Mouse (Mus musculus): ENCODE measurements at regions not wholly inside any gene's neighbourhood (a gene's known extent, or its start where the extent isn't known, plus 50 kb on each side); places are given as distances from the start of the nearest gene placed in this dataset.

- DNase-seq (ENCODE audit: low spot score in 2 of 2) = no peak
These were observed 155.0 kb upstream of the A530016L24Rik start for GRCm38 (mm10) chr12:112334106-112334855.

DNA sequence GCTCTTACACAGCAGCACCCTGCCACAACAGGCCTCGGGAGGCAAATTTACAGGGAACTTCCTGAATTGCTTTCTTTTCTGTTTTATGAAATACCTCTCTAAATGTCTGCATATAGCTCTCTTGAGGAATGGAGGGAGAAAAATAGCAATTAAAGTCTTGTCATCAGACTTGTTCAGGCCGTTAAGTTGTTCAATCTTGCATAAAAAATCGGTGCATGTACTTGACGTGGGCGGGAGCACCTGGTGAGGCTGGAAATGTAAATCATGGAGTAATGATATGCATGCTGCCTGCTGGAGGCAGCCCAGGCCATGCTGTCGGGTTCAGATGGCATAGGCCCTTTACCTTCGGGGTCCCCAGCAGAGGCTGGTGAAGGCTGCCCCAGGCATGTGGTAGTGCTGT lies 153.6 kb upstream of the A530016L24Rik start:
- no peak for DNase-seq (ENCODE audit: low spot score in 2 of 2)

- DNase-seq (ENCODE audit: low spot score in 2 of 2) = no peak
These were observed 152.5 kb upstream of the A530016L24Rik start for GRCm38 (mm10) chr12:112336691-112337295.

GRCm38 (mm10) chr12:112337443-112337842 lies 151.8 kb upstream of the A530016L24Rik start:
- no peak for DNase-seq (ENCODE audit: low spot score in 2 of 2)

DNA sequence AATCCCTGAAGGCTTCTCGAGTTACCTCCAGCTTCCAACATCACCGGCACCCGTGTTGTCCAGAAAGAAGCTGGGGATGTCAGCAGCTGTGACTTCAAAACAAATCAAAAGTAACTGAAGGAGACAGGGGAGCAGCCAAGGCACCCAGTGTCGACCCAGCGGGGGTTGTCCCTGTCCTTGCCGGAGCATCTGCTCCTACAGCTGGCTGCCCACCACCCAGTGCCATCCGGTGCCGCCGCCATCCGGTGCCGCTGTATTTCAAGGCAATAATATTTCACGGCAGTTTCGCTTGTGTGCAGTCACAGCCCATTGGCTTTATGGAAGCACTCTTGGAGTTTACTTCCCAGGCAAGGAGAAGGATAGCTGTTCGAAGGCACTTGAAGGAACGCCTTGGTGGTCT lies 150.3 kb upstream of the A530016L24Rik start:
- DNase-seq (ENCODE audit: low spot score in 2 of 2) = no peak

GRCm38 (mm10) chr12:112339481-112340179 lies 149.6 kb upstream of the A530016L24Rik start:
- DNase-seq (ENCODE audit: low spot score in 2 of 2) = no peak

DNA sequence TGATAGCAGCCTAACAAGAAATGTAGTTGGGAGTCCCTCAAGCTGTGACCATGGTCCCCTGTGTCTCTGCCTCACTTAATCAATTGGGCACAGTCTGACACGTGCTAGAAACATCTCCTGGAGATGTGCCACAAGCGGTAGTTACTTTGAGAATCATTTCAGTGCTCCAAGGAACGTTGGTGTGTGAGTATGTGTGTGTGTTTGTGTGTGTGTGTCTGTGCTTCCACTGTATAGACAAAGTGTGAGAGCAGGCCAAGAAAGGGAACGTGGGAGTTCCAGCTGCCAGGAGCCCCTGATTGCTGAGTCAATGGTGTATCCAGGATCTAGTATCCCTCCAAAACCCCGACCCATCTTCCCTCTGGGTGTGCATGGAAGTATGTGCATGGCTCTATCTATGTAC lies 149.0 kb upstream of the A530016L24Rik start:
- DNase-seq (ENCODE audit: low spot score in 2 of 2) = peak in 1 of 2 experiments; percentile 59

GRCm38 (mm10) chr12:112341726-112342469 lies 147.3 kb upstream of the A530016L24Rik start:
- DNase-seq (ENCODE audit: low spot score in 2 of 2) = no peak

GRCm38 (mm10) chr12:112343064-112343463 lies 146.2 kb upstream of the A530016L24Rik start:
- no peak for DNase-seq (ENCODE audit: low spot score in 2 of 2)

DNA sequence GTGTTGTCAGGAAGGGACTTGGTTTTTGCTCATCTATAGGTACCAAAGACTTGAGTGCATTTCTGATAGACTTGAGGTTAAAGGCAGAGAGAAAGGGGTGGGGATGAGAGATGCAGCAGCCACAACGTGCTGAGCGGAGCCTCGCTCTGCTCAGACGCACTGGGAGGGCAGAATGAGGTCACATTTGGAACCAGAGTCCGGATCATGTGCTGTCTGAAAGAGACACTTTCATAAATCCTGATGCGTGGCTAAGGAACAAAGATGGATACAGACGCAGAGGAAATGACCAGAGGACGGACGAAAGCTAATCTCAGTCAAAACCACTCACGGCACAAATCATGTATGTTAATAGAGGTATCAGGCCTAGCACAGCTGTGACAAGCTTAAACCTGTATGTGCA lies 145.0 kb upstream of the A530016L24Rik start:
- no peak for DNase-seq (ENCODE audit: low spot score in 2 of 2)

DNA sequence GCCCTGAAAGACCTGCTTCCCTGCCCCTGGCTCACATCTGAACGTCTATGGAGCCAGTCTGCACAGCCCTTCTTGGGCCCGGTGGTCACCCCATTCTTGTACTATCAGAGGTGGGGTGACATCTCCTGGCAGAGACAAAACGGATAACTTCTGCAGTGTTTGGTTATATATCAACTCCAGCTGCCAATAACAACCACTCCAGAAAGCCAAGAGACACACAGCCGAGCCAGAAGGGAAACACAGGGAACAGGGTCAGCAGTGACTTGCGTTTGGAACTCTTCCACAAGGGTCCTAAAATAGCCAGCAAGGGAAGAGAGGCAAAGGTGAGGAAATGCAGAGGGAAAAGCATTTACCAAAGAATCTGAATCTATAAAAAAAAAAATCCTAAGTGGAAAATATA lies 143.5 kb upstream of the A530016L24Rik start:
- DNase-seq (ENCODE audit: low spot score in 2 of 2) = no peak

- no peak for DNase-seq (ENCODE audit: low spot score in 2 of 2)
These were observed 141.1 kb upstream of the A530016L24Rik start for GRCm38 (mm10) chr12:112348116-112348515.

DNA sequence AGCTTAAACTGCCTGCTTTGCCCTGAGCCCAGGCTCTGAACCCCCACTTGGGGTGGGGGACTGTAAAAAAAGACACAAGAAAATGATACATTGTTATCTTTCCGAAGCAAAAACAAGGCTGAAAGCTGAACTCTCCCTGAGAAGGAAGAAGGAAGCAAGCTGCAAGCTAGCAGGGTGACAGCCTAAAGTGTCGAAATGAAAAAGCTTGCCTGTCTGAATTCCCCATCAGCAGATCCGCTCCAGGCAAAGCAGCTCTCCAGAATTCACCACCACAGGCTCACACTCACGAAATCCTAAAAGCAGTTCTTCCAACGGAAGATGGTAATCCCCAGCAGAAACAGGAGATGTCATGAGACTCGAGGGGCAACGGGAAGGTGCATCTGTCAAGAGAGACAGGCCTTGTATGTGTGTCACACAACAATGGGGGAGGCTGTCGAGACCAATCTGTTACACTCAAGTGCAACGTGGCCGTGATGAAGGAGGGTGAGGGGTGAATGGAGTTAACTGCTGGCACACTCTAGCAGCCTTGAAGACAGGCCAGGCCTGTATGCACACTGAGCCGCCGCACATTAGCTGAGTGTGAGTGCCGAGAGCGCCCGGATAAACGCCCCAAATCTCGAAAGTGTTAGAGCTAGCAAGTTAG lies 139.5 kb upstream of the A530016L24Rik start:
- no peak for DNase-seq (ENCODE audit: low spot score in 2 of 2)

DNA sequence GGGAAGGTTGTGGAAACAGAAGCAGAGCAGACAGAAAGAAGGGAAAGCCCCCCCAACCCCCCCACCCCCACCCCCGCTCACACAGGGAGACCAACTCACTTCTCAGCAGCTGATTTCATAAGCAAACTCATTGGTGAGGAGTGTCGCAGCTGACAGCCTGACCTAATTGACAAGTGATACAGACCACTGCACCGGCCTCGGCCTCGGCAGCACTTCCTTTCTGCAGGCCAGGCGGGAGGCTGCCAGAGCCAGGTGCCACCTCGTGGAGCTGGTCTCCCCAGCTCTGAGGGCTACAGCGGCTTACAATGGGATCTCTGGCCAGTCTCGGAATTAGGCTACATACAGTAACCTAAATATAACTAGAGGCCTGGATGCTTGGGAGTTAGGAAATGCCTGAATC lies 138.5 kb upstream of the A530016L24Rik start:
- DNase-seq (ENCODE audit: low spot score in 2 of 2) = no peak

- no peak for DNase-seq (ENCODE audit: low spot score in 2 of 2)
These were observed 125.9 kb upstream of the A530016L24Rik start for GRCm38 (mm10) chr12:112363349-112363748.

DNA sequence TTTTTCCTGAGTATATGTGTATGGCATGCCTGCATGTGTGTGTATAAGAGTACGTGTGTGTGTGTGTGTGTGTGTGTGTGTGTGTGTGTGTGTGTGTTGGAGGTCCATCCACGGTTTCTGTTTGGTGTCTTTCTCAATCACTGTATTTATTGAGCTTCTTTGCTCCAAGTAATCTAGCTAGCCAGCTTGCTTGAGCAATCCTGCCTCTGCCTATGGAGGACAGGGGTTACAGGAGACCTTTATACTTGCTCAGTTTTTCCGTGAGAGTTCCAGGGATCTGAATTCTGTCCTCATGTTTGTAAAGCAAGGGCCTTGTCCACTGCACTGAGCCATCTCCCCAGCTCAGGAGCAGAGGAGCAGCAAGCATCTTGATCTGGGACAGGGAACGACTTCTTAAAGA lies 122.0 kb upstream of the A530016L24Rik start:
- DNase-seq (ENCODE audit: low spot score in 2 of 2) = no peak

- DNase-seq (ENCODE audit: low spot score in 2 of 2) = no peak
These were observed 121.1 kb upstream of the A530016L24Rik start for GRCm38 (mm10) chr12:112368112-112368511.

- DNase-seq (ENCODE audit: low spot score in 2 of 2) = no peak
These were observed 119.5 kb upstream of the A530016L24Rik start for GRCm38 (mm10) chr12:112369581-112370371.

- DNase-seq (ENCODE audit: low spot score in 2 of 2) = no peak
These were observed 116.8 kb upstream of the A530016L24Rik start for GRCm38 (mm10) chr12:112372234-112373050.

DNA sequence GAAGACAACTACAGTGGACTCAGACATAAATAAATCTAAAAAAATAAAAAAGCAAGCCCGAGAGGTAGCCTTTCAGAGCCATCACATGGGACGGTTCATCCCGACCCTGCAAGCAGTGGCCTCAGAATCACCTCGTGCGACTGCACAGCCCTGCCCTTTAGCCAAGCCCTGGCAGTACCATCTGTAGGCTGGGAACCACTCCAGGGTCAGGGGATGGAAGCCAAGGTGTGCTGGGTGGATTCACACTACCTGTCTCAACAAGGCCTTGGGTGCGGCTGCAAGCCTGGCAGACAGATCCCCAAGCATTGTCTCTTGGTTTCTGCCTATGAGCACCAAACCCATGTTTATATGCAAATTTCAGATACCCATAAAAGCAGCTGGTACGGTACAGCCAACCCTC lies 115.3 kb upstream of the A530016L24Rik start:
- DNase-seq (ENCODE audit: low spot score in 2 of 2) = no peak

Data from frontal cortex, postnatal 36 days (tissue).